Mouse (Mus musculus) ovary, adult 18-20 months (tissue): ENCODE measurements around the gene Gm5134.
A peak's percentile ranks its signal among the peaks of the same experiment; 100 is the strongest.

Experiments
- DNase-seq: peaks from one replicate; pipeline ENCODE4 v3.0.0; 2022; ENCODE audit warnings: low spot score, mixed read lengths

Gm5134 gene

DNA sequence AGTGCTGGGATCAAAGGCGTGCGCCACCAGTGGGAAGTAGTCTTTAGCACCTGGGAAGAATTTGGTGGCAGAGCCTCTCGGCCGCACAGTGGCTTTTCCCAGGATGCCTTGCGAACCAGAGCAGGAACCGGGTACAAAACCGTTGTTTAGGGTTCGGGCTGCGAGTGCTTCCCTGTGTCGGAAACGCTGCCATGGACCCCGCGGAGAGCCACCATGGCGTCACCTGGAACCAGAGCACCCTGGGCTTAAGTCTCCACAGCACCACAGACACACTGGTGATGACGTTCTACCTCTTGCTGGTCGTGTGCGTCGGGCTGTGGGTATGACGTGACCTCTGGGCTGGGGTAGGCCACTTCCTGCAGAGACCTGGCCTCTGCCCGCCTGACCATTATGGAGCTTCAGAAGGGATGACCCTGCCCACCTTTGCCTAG lies at the start of gene Gm5134:
Gene Gm5134 (plus strand): TSS at position 134 of the 431 bp plus-strand sequence.
- DNase-seq, result no peak

DNA sequence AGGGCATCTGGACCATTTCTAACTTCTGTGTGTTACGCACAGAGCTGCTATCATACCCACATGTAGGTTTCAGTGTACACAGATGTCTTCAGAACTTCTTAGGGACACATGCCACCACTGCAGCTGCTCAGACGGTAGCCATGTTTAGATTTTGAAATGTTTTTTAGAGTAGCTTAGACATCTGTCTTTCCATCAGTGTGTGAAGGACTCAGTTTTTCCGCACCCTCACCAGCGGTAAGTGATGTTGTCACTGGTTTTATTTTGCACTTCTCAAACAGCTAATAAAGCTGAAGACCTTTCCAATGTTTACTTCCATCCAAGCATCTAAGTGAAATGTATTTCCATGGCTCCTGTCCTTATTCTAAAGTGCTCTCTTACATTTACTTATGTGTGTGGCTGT lies 47.4 kb upstream of the Gm5134 start:
- DNase-seq, result no peak

DNA sequence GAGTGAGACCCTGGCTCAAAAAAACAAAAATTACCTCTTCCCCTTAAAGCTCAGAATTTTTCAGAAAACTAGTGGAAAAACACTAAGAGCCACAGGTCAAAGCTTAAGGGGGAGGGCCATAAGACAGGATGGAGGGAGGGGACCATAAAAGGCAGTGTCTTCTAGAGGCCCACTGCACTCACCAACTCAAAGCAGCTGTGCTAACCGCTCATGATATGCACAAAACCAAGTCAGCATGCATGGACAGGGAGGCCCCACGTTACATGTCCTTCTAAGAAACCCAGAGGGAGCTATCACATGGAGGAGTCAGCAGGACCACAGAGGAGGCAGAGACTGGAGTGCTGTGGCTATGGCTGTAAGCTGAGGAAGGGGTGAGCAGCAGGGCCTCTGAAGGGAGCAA lies 43.6 kb upstream of the Gm5134 start:
- DNase-seq, result no peak

DNA sequence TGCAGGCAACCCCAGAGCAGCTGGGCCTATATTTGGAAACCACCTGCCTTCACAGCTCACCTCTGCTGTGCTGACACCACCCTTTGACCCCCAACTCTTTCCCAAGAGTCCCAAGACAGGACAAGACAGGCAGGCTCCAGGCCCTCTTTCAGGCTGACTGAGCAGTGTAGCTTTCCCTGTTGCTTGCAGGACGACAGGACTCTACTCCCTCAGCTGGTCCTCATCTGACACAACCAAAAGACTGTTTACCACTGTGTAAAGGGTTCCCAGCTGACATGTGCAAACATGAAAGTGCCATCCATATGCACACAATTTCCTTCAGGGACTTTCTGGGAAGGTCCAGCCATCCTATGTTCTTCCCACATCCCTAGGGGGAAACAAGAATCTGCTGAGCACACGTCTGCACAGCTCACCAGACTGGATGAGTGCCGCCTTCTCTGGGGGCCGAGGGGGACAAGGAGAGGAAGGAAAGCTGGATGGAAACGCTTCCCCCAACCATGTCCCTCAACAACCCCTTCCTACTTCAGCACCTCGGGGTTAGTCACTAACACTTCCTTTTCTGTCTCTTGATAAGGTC lies 41.2 kb upstream of the Gm5134 start:
- no peak for DNase-seq

DNA sequence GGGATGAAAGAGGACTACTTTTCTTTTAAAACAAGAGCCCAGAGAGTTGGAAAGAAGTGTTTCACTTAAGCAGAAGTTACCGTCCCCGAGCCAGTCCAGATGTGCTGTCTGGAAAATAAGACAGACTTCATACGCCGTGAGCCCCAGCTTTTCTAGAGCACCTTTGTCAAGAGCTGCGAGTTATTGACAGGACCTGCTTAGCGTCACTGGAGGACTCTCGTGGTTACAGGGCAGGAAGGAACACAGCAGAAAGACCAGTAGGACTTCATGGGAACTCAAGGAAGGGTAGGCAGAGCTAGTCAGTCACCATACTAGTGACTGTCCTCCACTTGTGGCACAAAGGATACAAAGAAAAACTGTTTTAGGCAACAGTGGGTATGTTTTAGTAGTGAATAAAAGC lies 38.8 kb upstream of the Gm5134 start:
- DNase-seq, result no peak

DNA sequence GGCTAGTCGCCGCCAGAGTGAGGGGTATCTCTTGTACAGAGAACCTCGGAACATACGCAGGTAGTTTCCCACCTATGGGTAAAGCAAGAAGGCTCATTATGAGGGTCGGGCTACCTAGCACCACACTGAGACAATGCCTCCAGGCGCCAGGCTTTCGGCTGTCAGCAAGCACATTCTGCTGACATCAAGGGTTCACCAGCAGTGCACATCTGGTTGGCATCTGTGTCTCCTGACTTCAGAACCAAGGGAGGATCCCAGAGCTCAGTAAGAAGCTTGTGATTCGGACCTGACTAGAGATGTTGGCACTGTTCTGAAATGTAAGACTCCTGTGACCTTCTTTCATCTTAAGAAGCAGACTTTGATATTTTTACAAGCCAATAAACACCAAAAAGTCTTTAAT lies 37.5 kb upstream of the Gm5134 start:
- DNase-seq, result no peak

DNA sequence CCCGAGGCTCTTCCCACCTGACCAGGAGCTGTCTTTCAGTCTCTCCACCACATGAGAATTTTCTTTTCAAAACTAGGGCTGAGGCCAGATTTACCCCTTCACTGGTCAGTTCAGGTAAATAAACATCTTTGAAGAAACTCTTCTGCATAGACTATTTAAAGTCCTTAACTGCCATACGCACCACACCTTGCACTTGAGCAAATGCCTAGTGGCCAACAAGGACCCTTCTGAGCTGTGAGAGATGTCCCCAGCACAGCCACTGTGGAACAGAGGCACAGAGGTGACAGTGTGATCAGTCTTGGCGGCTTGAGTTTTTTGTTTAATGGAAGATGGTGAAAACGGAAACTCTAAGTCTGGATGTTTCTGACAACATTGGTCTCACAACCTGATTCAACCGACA lies 35.3 kb upstream of the Gm5134 start:
- no peak for DNase-seq

DNA sequence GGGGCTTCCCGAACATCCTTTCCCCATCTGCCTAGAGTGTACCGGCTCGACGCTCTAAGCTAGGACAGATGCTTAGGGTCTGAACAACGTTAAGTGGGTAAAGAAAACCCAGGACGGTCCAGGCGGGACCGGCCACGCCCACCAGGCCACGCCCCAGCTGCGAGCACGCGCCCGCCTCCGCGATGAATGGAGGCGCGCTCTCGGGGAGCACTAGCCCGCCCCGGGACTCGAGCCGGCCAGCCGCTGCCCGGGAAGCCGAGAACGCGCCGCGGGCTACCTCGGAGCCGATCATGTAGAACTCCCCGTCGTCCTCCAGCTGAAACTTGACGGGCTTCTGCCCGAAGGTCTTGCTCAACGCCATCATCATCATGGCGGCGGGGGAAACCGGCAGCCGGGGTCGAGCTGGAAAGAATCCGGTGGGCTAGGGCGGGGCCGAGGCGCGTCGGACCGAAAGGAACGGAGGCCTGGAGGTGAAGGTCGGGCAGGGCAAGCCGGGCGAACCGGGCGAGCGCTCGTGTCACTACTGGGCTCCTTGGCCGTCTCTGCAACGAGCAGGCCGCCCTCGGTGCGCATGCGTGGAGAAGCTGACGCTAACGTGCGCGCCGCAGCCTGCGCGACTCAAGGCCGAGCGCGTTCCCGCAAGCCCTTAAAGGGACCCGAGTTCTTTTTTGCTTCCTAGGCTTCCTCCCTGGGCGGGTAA lies 33.1 kb upstream of the Gm5134 start, which contains the start of gene Smarcb1:
Gene Smarcb1 (minus strand): TSS at position 592 of the 700 bp plus-strand sequence.
- DNase-seq, result peak; percentile 90

DNA sequence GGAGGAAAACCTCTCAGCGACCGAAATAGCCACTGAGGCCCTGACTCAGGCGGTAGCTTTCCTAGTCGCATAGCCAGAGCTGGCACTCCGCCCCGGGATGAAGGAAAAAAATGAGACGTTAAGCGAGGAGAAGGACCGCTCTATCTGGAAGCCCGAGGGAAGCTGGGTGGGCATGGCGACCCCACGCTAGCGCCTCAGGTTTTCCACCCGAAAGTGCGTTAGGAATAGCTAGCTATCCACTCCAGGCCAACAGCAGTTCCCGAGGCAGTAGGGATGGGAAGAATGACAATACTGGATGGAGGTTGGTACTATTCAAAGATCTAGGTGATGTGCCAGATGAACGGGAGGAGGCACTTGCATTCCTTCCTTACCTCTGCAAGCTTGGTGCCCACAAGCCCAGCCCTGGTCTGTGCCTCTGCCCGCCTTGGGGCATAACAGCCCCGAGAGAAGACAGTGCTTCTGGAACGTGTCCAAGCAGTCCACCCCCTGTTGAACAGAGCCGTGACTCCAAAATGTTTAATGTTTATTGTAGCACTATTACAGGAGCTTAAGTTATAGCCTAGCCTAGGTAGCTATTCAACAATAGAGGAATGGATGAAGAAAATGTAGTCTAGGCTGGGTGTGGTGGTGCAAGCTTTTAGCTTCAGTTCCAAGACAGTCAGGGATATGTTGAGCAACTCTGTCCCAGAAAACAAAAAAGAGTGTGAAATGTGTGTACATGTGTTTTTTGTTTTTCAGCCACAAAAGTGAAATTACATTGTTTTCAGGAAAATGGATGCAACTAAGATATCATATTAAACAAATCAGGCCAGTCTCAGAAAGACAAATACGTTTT lies 32.4 kb upstream of the Gm5134 start:
- no peak for DNase-seq

DNA sequence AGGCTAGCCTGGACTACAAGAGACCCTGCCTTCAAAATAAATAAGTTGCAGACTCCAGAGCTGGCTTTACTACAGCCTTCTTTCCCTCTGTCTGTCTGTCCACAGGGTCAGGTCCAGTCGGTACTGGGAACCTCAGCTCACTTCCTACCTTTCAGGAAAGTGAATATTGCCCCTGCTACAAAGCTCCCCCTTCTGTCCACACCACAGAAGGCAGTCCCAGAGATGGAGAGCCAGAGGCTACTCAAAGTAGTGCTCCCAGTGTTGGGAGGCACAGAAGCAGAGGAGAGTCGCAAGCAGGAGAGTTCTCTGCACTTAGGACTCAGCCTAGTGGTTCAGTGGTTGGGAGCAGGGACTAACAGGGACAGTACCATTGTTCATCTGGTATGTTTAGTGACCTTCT lies 30.0 kb upstream of the Gm5134 start:
- no peak for DNase-seq

DNA sequence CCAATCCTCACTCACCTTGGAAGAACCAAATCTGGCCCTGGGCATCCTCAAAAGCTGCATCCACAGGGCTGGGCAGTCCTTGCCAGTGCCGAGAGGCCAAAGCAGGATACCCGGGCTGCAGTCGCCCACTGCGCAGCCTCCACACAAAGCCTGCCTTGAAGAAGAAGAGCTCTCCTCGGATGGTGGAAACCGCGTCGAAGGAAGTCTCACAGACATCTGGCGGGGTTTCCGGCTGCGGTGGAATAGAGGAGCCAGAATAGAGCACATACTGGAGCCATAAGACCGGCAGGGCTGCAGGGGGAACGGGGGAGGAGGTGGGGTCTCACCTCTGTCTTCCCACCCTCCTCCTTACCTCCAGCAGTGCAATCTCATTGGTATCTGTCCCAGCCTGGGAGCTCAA lies 27.9 kb upstream of the Gm5134 start:
- no peak for DNase-seq

DNA sequence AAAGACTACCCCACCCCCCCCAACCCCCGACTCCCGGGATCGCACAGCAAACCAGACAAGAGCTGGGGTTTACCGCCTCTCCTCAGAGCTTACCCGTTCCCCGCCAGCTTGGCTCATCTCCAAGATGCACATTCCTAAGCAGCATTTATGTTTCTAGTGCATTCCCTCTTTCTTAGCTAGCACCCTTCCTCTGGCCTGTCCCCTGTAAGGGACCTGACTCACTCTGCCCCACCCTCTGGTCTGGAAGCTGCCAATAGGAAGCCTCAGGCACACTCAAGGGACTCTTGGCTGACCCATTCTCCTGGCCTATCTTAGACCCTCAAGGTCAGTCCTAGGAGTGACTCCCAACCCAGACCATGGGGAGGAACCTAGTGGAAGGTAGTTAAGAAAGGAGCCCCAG lies 24.0 kb upstream of the Gm5134 start:
- peak; percentile 57 for DNase-seq

DNA sequence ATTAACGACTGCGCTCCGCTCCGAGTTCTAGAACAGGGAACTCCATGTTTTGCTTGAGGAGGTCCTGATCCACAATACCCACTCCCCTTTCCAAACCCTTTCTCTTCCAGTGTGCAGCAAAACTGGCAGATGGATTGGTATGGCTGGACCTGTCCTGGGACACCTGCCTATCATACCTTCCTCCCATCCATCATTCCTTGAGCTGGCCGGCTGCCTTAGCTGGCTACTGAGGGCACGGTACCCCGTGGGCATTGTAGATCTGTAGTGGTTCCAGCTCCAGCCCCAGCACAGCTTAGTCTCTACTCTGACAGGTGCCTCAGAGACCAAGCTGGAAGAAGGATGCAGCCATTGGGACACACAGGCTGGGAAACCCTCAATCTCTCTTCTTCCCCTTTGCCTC lies 23.0 kb upstream of the Gm5134 start:
- no peak for DNase-seq

DNA sequence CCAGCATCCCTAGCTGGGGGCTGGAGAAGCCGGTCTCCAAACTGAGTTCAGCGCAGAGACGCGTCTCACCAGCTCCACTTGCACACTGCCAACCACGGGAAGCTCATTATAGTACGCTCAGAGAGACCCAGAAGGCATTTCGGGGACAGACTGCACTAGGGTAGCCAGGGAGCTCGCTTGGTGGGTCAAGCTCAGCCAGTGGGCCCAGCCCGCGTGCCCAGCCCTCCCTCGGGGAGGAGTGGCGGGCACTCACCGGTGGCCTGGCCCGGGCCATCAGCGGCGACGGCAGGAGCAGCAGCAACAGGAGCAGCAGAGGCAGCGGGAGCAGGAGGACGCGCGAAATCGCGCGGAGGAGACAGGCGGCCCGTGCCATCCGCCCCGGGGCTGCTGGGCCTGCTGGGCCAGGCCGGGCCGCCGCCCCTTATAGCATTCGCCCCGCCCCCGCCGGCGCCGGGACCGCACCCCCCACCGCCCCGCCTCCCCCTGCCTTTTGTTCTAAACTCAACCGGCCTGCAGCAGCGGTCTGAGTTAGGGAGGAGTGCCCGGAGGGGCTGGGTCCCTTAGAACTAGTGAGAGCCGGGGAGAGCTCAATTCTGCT lies 22.1 kb upstream of the Gm5134 start:
- peak; percentile 56 for DNase-seq

DNA sequence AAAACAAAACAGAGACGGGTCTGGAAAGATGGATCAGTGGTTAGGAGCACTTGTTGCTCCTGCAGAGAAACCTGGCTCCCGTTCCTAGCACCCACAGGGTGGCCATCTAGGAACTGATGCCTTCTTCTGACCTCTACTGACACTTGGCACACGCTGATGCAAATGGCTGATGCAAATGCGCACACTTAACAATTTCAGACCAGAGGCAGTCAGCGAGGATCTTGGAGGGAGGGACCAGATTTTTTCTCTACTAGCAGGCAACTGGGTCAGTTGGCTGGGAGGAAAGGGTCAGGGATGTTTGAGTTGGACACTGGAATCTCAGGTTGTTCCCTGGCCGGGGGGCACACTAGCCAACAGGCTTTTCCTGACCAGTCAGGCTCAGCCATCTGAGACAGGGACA lies 21.4 kb upstream of the Gm5134 start, which contains the start of gene Chchd10:
Gene Chchd10 (plus strand): TSS at position 240 of the 400 bp plus-strand sequence.
- DNase-seq, result no peak

DNA sequence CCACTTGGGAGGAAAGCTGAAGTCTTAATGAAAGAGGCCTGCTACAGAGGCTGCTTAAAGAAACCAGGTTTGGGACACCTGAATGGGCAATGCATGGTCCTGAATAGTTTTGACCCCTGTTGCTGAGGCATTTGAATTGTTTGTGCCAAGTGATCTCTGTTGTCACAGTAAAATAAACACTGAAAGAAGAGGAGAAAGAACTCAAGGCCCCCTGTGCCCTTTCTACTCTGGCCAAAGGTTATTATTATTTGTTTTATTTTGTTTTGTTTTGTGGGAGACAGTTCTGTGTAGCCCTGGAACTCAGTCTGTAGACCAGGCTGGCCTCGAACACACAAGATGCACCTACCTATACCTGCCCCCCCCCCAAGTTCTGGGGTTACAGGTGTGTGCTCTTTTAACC lies 19.3 kb upstream of the Gm5134 start:
- DNase-seq, result no peak

DNA sequence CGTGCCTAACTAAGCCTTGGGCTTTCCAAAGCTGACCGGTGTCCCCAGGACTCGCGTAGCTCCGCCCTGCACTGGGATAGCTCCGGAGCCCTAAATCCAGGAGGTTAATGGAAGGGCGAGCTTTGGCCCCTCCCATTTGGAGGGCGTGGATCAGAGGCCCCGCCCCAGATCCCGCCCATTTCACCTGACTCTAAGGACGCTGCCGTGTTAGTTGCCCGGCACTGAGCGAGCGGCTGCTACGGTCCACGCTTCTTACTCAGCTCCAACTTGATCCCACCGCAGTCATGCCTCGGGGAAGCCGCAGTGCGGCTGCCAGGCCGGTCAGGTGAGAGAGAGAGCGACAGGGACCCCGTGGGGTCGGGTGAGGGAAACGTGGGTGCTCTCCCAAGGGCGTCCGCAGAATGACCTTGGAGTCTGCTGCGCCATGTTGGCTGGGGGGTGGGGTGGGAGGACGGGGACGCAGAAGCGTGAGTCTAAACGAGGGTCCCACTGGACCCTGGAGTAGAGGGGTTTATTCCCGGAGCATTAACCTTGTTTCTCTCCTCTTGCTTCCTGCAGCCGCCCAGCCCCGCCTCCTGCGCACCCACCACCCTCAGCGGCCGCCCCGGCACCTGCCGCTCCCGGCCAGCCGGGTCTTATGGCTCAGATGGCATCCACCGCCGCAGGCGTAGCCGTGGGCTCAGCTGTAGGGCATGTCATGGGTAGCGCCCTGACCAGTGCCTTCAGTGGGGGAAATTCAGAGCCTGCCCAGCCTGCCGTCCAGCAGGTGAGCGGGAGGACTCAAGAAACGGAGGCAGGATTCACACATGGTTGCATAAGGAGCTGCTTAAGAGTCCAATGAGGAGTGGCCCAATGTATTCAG lies 18.4 kb upstream of the Gm5134 start, which contains the start of gene Mmp11:
Gene Mmp11 (minus strand): TSS at position 817 of the 862 bp plus-strand sequence.
- peak; percentile 76 for DNase-seq

DNA sequence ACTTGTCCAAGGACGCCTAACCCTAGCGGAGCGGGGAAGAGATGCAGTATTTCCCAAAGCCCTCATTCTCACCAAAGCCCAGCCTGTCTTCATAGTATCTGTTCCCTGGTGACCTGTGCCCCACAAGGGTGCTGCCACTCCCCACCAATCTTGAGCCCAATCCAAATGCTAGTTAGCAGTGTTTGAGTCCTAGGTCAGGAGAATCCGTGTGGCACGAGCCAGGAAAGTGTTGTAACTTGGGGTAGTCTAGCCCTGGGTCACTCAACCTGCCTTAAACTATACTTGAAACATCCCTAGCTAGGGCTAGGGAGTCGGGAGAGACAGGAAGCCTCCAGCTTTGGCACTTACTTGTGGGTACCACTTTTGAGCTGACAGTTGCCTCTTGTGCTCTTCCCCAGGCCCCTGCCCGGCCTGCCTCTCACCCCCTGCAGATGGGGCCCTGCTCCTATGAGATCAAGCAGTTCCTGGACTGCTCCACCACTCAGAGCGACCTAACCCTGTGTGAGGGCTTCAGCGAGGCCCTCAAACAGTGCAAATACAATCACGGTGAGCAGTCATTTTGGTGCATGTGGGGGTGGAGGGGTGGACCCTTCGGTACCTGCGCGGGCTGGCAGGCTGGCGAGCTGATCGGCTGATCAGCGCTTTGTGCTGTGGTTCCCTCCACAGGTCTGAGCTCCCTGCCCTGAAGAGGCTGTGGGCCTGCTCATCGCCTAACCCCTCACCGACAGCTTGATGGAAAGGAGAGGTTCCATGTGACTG lies 17.2 kb upstream of the Gm5134 start:
- no peak for DNase-seq

DNA sequence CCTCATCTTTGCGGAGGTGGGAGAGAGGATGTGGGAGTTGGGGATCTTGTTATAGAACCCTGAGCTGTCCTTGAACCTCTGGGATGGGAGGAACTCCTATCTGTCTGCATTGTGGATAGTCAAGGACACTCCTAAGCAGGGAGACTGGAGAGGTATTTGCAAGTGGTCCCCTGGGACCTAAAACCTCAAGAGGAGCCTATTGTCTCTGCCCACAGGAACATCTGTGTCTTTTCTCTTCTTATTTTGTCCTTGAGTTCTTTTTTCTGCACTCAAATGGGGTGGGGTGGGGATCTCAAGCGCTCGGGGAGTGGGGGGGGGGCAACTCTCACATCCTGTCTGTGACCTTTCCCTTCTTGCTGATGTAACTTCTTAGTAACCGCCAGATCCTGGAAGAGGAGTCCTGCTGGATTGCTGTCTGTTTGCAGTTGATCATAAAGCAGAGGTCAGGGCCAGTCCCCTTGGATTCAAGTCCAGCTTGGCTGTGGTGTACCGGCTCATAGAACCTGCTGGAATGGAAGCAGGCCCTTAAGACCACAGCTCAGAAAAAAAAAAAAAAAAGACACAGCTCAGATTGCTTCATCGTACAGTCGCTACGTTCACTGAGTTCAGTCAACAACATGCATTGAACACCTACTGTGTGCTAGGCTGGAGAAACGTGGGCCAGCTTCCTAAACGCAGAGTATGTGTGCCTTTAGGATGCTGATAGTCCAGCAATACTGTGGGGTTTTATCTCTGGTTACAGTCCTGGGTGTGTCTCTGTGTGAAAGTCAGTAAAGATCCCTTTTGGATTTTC lies 16.3 kb upstream of the Gm5134 start:
- peak; percentile 51 for DNase-seq
